Mouse (Mus musculus) bone marrow, adult 2 months (tissue): ENCODE measurements around the gene Ucp1.

ENCODE experiments used
- CTCF ChIP-seq: fragments of 200-500 bp; IDR thresholded peaks from 2 replicates; pipeline ENCODE4 v1.5.1; 2011; ENCODE audit warnings: low read length, control low read depth; ENCODE audit not compliant: control insufficient read depth, insufficient read depth
- POLR2A ChIP-seq: fragments of 200-500 bp; IDR thresholded peaks from 2 replicates; pipeline ENCODE4 v1.6.1; 2011; ENCODE audit warnings: low read depth, mild to moderate bottlenecking, control low read depth, low read length, borderline replicate concordance; ENCODE audit not compliant: control insufficient read depth

DNA sequence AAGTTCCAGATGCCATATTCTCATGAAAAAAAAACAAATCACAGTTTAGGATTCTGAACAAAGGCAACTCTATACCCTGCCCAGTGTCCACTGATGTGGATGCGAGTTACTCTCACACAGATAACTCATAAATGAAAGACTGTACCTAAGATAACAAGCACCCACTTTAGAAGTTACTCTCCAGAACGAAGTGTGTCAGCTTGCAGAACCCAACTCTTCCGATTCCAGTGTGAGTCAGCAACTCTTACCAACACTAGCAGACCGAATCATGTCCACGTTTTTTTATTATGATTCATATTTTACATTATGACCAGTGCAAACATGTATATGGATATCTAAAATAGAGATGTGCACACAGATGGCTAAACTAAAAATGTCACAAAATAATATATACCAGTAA, 37.7 kb downstream of the Ucp1 start:
- TF ChIP-seq POLR2A (no peak), CTCF (no peak)
